Mouse (Mus musculus) heart, postnatal 0 days (tissue): ENCODE measurements around the gene Zfp804a.

Experiments used
- CTCF ChIP-seq: IDR thresholded peaks from 2 replicates; pipeline ENCODE4 v1.5.1; 2016; ENCODE audit warnings: antibody characterized with exemption, control low read depth, low read depth
- EP300 ChIP-seq: IDR thresholded peaks from 2 replicates; pipeline ENCODE4 v1.6.1; 2016; ENCODE audit warnings: antibody characterized with exemption, low read depth

- no peak for TF ChIP-seq CTCF
- TF ChIP-seq EP300: no peak
Measured at GRCm38 (mm10) chr2:82069172-82069571, 16.1 kb downstream of the Zfp804a start.
